Mouse (Mus musculus) liver, adult 2 months (tissue): ENCODE measurements around the gene Spout1.

ENCODE experiments used
- CTCF ChIP-seq: fragments of 200-500 bp; IDR thresholded peaks from 2 replicates; pipeline ENCODE4 v1.5.1; 2011; ENCODE audit warnings: low read depth, low read length, control low read depth
- POLR2A ChIP-seq: fragments of 200-500 bp; IDR thresholded peaks from 2 replicates; pipeline ENCODE4 v1.6.1; 2011; ENCODE audit warnings: low read length, control low read depth; ENCODE audit not compliant: insufficient read depth; ENCODE audit errors: extremely low read depth

DNA sequence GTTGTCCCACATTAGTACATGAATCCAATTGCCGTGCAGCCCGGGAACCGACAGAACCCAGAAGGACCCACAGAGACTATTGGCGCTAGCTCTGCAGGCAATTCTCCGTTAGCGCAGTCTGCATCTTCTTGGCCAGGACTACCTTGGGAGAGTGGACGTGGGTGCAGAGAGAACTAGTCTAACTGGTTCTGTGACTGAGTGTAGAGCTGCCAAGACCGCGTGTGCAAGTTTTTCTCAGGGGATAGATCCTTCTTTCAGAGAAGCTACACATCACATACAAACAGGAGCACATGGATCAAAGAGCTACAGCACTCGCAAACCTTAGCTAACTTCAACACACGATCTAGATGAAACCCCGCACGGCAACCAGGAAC lies 27.0 kb upstream of the Spout1 start:
- TF ChIP-seq CTCF (no peak), POLR2A (no peak)
